Mouse (Mus musculus): ENCODE data around the gene Slc9a9. TPM values are rescaled to one million over a fixed set of nuclear protein-coding genes. Genes with fewer than 3 reads are reported as not detected.

Slc9a9 gene
- polyA plus RNA-seq, 1 experiment from 2014 or later: 8.5 TPM

DNA sequence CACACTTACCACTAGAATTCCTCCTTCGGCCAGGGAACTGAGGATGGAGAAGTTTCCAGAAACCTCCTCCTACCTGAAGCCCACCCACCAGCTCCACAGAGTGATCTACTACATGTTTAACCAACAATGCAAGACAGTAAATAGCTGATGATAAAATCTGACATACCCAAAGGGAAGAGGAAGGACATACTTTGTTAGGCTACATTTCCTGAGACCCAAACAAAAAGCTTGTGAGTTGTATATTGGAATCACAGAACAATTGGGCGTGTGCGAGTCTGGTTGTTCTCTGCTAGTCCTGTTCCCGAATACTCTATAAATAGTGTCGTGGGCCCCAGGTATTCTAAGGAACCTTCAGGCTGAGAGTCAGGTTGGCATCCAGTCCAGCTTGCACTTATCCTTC, 551.6 kb downstream of the Slc9a9 start:
- no peak for ATAC-seq (ENCODE audit: low read depth)
- H3K4me1 ChIP-seq (ENCODE audit: control insufficient read depth, insufficient read depth, low read length): no peaks in the 10 kb centered on the region
- 92% methylated on average over 5 of the region's 5 CpGs for WGBS

DNA sequence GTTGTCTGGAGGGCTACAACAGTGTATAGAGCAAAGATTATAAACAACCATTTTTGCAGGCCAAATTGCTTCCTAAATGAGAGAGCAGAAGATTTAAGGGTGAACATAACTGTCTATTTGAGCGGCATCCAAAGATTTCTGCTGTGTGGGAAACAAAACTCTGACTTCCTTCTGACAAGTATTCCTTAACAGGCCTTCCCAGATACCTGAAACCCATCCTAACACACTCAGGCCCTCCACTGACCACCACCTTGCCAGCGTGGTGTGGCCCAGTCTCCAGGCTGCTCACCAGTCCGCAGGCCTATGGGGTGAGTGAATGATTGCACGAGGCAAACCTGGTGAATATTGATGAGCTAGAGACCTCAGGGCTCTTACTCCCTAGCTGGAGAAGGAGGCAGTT, 557.3 kb downstream of the Slc9a9 start:
- H3K9me3 ChIP-seq (ENCODE audit: control insufficient read depth, low read length): no peaks in the 10 kb centered on the region
- no peak for ATAC-seq (ENCODE audit: low read depth)
- H3K27me3 ChIP-seq (ENCODE audit: control insufficient read depth, insufficient read depth, low read length): no peaks in the 10 kb centered on the region
- no peak overlapping the region for H3K4me2 ChIP-seq (ENCODE audit: low read depth, low read length)
- no peaks in the 10 kb centered on the region for H3K36me3 ChIP-seq (ENCODE audit: control insufficient read depth, insufficient read depth, low read length)
- no peak overlapping the region for H3K27ac ChIP-seq (ENCODE audit: low read depth, low read length)
- no peak overlapping the region for H3K4me3 ChIP-seq (ENCODE audit: low read depth, low read length)
- 61% methylated on average over 4 of the region's 4 CpGs for WGBS
- H3K9ac ChIP-seq (replicated peaks; ENCODE audit: low read depth, low read length): no peak overlapping the region
- no peaks in the 10 kb centered on the region for H3K4me1 ChIP-seq (ENCODE audit: control insufficient read depth, insufficient read depth, low read length)

More for the DNA sequence above, 551.6 kb downstream of the Slc9a9 start:
- no peaks in the 10 kb centered on the region for H3K27me3 ChIP-seq (ENCODE audit: control insufficient read depth, insufficient read depth, low read length)
- H3K4me2 ChIP-seq (ENCODE audit: low read depth, low read length): no peak overlapping the region
- no peak overlapping the region for H3K9ac ChIP-seq (replicated peaks; ENCODE audit: low read depth, low read length)
- H3K9me3 ChIP-seq (ENCODE audit: control insufficient read depth, low read length): no peaks in the 10 kb centered on the region
- H3K4me3 ChIP-seq (ENCODE audit: low read depth, low read length): no peak overlapping the region
- no peaks in the 10 kb centered on the region for H3K36me3 ChIP-seq (ENCODE audit: control insufficient read depth, insufficient read depth, low read length)
- H3K27ac ChIP-seq (ENCODE audit: low read depth, low read length): no peak overlapping the region

DNA sequence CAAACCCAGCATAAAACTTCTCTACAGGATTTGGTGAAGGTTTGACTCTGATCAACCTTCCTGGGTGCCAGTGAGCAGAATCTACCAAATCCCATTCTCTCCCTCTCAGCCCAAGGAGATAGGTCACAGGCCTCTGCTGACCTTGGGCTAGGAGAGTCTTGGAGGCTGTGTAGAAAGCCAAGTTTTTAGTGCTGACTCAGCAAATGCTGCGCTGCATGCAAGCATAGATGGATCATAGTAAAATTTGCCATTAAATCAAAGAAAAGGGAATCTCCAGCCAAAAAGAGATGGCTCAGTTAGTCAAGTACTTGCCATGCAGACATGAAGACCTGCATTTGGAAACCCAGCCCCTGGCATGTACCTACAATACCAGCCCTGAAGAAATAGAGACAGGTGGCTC, 558.4 kb downstream of the Slc9a9 start:
- no peaks in the 10 kb centered on the region for H3K9me3 ChIP-seq (ENCODE audit: control insufficient read depth, low read length)
- H3K27me3 ChIP-seq (ENCODE audit: control insufficient read depth, insufficient read depth, low read length): no peaks in the 10 kb centered on the region
- H3K4me1 ChIP-seq (ENCODE audit: control insufficient read depth, insufficient read depth, low read length): no peaks in the 10 kb centered on the region
- no peak for ATAC-seq (ENCODE audit: low read depth)
- H3K36me3 ChIP-seq (ENCODE audit: control insufficient read depth, insufficient read depth, low read length): no peaks in the 10 kb centered on the region
- no peak overlapping the region for H3K4me2 ChIP-seq (ENCODE audit: low read depth, low read length)
- H3K4me3 ChIP-seq (ENCODE audit: low read depth, low read length): no peak overlapping the region
- H3K9ac ChIP-seq (replicated peaks; ENCODE audit: low read depth, low read length): no peak overlapping the region
- 95% methylated on average over 1 of the region's 1 CpGs for WGBS
- no peak overlapping the region for H3K27ac ChIP-seq (ENCODE audit: low read depth, low read length)

DNA sequence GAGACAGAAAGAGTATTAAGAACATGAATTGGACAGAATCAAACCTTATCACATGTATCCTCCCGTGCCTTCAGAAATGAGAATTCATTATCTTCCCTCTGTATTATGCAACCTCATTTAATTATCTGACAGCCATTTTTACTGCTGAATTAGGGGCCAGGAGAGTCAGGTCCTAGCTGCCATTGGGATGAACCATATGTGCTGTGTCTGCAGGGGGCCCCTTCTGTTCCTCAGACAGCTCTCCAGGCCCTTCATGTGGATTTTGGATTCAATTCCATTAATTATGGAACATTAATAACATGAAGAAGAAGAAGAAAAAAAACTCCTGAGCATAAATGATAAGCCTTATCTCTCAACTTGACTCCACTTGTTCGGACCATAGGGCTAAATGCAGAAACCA, 559.4 kb downstream of the Slc9a9 start:
- no peaks in the 10 kb centered on the region for H3K9me3 ChIP-seq (ENCODE audit: control insufficient read depth, low read length)
- WGBS: 86% methylated on average over 2 of the region's 2 CpGs
- ATAC-seq (ENCODE audit: low read depth): no peak

DNA sequence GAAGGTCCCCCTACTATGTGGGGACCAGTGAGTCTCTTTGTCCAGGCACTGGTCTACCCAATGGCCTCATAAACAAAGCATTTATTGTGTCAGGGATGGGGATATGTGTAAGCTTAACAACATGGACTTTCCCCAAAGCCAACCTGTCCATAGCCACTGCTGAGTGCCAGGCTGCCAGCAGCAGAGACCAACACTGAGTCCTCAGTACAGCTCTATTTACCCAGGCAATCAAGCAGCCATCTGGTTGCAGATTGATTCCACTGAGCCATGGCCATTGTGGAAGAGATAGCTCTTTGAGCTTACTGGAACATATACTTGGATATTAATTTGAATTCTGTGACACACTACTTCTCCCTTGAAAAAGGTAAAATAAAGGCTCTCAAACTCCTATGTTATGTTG, 570.2 kb downstream of the Slc9a9 start:
- H3K27me3 ChIP-seq (ENCODE audit: control insufficient read depth, insufficient read depth, low read length): no peaks in the 10 kb centered on the region
- no peak overlapping the region for H3K4me3 ChIP-seq (ENCODE audit: low read depth, low read length)
- no peak overlapping the region for H3K27ac ChIP-seq (ENCODE audit: low read depth, low read length)
- no peaks in the 10 kb centered on the region for H3K9me3 ChIP-seq (ENCODE audit: control insufficient read depth, low read length)
- H3K4me1 ChIP-seq (ENCODE audit: control insufficient read depth, insufficient read depth, low read length): no peaks in the 10 kb centered on the region
- no peak overlapping the region for H3K9ac ChIP-seq (replicated peaks; ENCODE audit: low read depth, low read length)
- no peaks in the 10 kb centered on the region for H3K36me3 ChIP-seq (ENCODE audit: control insufficient read depth, insufficient read depth, low read length)
- H3K4me2 ChIP-seq (ENCODE audit: low read depth, low read length): no peak overlapping the region
- no peak for ATAC-seq (ENCODE audit: low read depth)

More for the DNA sequence above, 559.4 kb downstream of the Slc9a9 start:
- no peak overlapping the region for H3K27ac ChIP-seq (ENCODE audit: low read depth, low read length)
- H3K27me3 ChIP-seq (ENCODE audit: control insufficient read depth, insufficient read depth, low read length): no peaks in the 10 kb centered on the region
- H3K9ac ChIP-seq (replicated peaks; ENCODE audit: low read depth, low read length): no peak overlapping the region
- no peak overlapping the region for H3K4me2 ChIP-seq (ENCODE audit: low read depth, low read length)
- no peaks in the 10 kb centered on the region for H3K4me1 ChIP-seq (ENCODE audit: control insufficient read depth, insufficient read depth, low read length)
- no peak overlapping the region for H3K4me3 ChIP-seq (ENCODE audit: low read depth, low read length)
- H3K36me3 ChIP-seq (ENCODE audit: control insufficient read depth, insufficient read depth, low read length): no peaks in the 10 kb centered on the region

DNA sequence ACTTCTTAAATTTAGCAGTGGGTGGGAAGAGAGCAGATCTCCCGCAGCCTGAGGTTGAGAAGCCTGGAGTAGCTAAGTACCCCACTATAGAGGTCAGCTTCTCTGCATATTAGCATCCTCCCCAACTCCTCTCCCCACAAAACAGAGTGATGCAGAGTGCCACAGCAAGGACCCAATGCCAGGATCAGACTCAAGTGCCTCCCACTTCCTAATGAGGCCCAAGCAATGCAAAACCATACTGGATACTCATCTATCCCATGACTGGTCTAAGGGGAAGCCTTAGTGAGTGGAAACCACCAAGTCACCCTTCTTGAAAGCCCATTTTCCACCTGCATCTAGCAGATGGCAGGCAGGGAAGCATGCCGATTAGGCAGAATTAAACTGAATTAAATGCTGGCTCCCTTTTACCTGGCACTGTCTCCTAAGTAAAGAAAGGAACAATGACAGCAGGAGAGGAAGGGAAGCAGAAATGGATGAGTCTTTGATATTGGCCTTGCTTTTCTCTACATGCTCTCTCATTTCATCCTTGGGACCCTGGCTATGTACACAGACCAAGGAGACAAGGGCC, 573.0 kb downstream of the Slc9a9 start:
- Histone ChIP-seq H3K27me3 (ENCODE audit: control insufficient read depth, insufficient read depth, low read length) (no peaks in the 10 kb centered on the region), H3K4me1 (ENCODE audit: control insufficient read depth, insufficient read depth, low read length) (no peaks in the 10 kb centered on the region), H3K9ac (replicated peaks; ENCODE audit: low read depth, low read length) (no peak overlapping the region), H3K4me2 (ENCODE audit: low read depth, low read length) (no peak overlapping the region), H3K27ac (ENCODE audit: low read depth, low read length) (no peak overlapping the region), H3K4me3 (ENCODE audit: low read depth, low read length) (no peak overlapping the region), H3K36me3 (ENCODE audit: control insufficient read depth, insufficient read depth, low read length) (no peaks in the 10 kb centered on the region), H3K9me3 (ENCODE audit: control insufficient read depth, low read length) (no peaks in the 10 kb centered on the region)
- WGBS: 94% methylated on average over 2 of the region's 2 CpGs
- no peak for ATAC-seq (ENCODE audit: low read depth)

DNA sequence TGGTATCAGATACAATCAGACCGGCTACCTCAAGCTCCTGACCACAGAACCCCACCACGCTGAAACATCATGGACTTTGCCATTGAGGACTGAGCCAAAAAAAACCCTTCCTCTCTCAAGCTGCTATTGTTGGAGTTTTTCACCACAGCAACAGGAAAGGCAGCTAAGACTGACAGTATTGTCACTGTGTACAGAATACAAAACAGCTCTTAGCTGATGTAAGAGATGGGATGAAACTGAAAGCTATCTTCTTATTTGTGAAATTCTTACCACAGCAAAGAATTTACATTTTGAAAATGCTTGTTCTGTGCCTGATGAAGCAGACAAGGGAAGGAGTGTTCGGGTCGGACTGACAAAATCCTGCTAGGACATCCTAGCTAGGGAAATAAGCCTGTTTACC, 584.5 kb downstream of the Slc9a9 start:
- H3K36me3 ChIP-seq (ENCODE audit: control insufficient read depth, insufficient read depth, low read length): no peaks in the 10 kb centered on the region
- 88% methylated on average over 4 of the region's 4 CpGs for WGBS
- no peak for ATAC-seq (ENCODE audit: low read depth)

DNA sequence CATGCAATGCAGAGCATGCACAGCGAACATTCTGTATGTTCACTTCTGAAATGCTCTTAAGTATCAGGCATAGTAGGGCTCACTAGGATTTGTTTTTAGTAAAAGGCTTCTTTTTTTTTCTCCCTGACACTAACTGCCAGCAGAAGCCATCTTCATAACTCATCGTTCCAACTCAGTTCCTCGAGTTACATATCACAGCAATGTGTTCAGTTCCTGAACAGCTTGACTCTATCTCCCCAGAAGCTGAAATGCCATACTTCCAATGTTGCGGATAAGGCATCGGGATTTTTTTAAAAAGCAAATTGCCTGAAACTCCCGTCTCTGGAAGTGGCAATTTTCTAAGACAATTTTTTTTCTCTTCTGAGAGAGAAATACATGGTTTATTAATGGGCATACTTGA, 586.1 kb downstream of the Slc9a9 start:
- no peak overlapping the region for H3K9ac ChIP-seq (replicated peaks; ENCODE audit: low read depth, low read length)
- no peak overlapping the region for H3K27ac ChIP-seq (ENCODE audit: low read depth, low read length)
- 89% methylated on average over 6 of the region's 6 CpGs for WGBS
- H3K4me2 ChIP-seq (ENCODE audit: low read depth, low read length): no peak overlapping the region
- H3K4me1 ChIP-seq (ENCODE audit: control insufficient read depth, insufficient read depth, low read length): no peaks in the 10 kb centered on the region
- H3K36me3 ChIP-seq (ENCODE audit: control insufficient read depth, insufficient read depth, low read length): no peaks in the 10 kb centered on the region
- H3K9me3 ChIP-seq (ENCODE audit: control insufficient read depth, low read length): no peaks in the 10 kb centered on the region
- no peak for ATAC-seq (ENCODE audit: low read depth)
- H3K4me3 ChIP-seq (ENCODE audit: low read depth, low read length): no peak overlapping the region
- no peaks in the 10 kb centered on the region for H3K27me3 ChIP-seq (ENCODE audit: control insufficient read depth, insufficient read depth, low read length)

More for the DNA sequence above, 584.5 kb downstream of the Slc9a9 start:
- no peak overlapping the region for H3K4me3 ChIP-seq (ENCODE audit: low read depth, low read length)
- no peak overlapping the region for H3K4me2 ChIP-seq (ENCODE audit: low read depth, low read length)
- no peaks in the 10 kb centered on the region for H3K9me3 ChIP-seq (ENCODE audit: control insufficient read depth, low read length)
- no peaks in the 10 kb centered on the region for H3K4me1 ChIP-seq (ENCODE audit: control insufficient read depth, insufficient read depth, low read length)
- no peak overlapping the region for H3K9ac ChIP-seq (replicated peaks; ENCODE audit: low read depth, low read length)
- no peak overlapping the region for H3K27ac ChIP-seq (ENCODE audit: low read depth, low read length)
- no peaks in the 10 kb centered on the region for H3K27me3 ChIP-seq (ENCODE audit: control insufficient read depth, insufficient read depth, low read length)

DNA sequence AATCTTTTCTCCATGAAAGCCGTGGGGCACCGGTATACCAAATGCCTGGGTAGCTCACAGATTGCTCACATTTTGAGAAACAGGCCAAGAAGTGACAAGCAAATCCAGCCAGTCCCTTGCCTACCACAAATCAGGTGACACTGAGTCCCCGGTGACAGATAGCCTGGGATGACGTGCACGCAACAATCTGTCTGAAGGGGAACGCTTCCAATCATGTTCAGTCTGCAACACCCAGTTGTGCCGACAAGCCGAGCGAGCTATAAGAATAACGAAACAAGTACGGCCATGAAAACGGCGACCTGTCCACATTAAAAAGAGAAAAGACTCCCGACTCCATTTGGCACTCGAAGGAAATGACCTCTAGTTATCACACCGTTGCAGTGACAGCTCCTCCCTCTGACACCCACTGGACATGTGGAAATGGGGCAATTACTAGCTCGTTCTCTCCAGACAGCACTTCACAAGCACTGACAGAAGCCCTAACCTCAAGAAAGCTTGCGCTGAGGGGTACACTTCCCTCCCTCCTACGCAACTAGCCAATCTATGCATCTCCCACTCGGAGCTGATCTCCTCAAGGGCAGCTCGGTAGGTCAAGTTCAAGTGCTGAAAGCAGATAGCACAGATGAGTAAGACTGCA, 587.1 kb downstream of the Slc9a9 start:
- Histone ChIP-seq H3K4me2 (ENCODE audit: low read depth, low read length) (no peak overlapping the region), H3K4me3 (ENCODE audit: low read depth, low read length) (no peak overlapping the region), H3K9ac (replicated peaks; ENCODE audit: low read depth, low read length) (no peak overlapping the region), H3K4me1 (ENCODE audit: control insufficient read depth, insufficient read depth, low read length) (no peaks in the 10 kb centered on the region), H3K36me3 (ENCODE audit: control insufficient read depth, insufficient read depth, low read length) (no peaks in the 10 kb centered on the region), H3K27me3 (ENCODE audit: control insufficient read depth, insufficient read depth, low read length) (no peaks in the 10 kb centered on the region), H3K27ac (ENCODE audit: low read depth, low read length) (no peak overlapping the region), H3K9me3 (ENCODE audit: control insufficient read depth, low read length) (no peaks in the 10 kb centered on the region)
- WGBS: 80% methylated on average over 21 of the region's 21 CpGs
- no peak for ATAC-seq (ENCODE audit: low read depth)
